Mouse (Mus musculus): ENCODE measurements at regions not wholly inside any gene's neighbourhood (a gene's known extent, or its start where the extent isn't known, plus 50 kb on each side); places are given as distances from the start of the nearest gene placed in this dataset.

- DNase-seq: no peak
Measured at GRCm38 (mm10) chr16:89625253-89625652, 54.3 kb upstream of the Krtap11-1 start.

All from liver (tissue).